Mouse (Mus musculus): ENCODE data around the gene Copg1. TPM values are rescaled to one million over a fixed set of nuclear protein-coding genes. Genes with fewer than 3 reads are reported as not detected.

Gene Copg1
- total and polyA plus RNA-seq, 2 experiments from 2014 or later, result 180 to 186 TPM

DNA sequence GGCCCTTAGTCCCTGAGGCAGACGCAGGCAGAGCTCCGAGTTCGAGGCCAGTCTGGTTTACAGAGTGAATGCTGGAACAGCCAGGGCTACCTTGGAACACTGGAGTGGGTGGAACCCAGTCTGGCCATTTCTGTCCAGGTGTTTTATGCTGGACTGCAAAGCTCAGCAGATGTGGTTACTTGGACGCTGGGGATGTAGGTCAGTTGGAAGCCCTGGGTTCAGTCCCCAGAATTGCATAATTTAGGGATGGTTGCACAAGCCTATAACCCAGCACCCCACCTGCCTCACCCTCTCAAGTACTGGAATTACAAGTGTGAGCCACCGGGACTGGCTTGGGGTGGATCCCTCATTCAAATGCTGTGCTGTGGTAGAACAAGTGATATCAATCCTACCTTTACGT is 21.4 kb upstream of the Copg1 start:
- Histone ChIP-seq H3K4me2 (ENCODE audit: low read depth) (no peak overlapping the region), H3K27me3 (ENCODE audit: insufficient read depth, low read length) (no peaks in the 10 kb centered on the region), H3K36me3 (ENCODE audit: insufficient read depth) (no peaks in the 10 kb centered on the region), H3K27ac (ENCODE audit: low read depth, low read length) (no peak overlapping the region), H3K4me1 (ENCODE audit: insufficient read depth) (no peaks in the 10 kb centered on the region), H3K9me3 (ENCODE audit: low read length) (no peaks in the 10 kb centered on the region), H3K4me3 (ENCODE audit: low read depth, low read length) (no peak overlapping the region), H3K9ac (no peak overlapping the region)
- WGBS, result 88% methylated on average over 6 of the region's 6 CpGs
- DNase-seq (no peak), ATAC-seq (no peak)
- TF ChIP-seq CTCF (IDR thresholded peaks at IDR 0.05; ENCODE audit: low read depth), result no peak

DNA sequence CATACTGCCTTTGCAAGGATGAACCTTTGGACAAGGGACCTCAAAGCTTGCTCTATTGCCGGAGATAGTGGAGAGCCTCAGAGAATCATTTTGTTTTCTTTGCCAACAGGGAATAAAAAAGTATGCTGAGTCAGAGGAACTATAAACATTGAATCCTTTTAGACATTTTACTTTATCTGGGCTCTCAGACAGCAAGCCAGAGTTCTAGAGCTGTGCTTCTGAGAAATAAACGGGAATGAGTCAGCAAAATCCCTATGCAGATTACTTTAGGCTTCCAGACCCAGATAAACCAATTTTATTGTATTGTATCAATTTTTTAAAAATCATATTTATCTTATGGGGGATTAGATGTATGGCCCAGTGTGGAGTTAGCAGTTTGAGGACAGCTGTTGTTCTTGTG is 20.4 kb upstream of the Copg1 start:
- no peak overlapping the region for H3K4me3 ChIP-seq (ENCODE audit: low read depth, low read length)
- no peak overlapping the region for H3K9ac ChIP-seq
- ATAC-seq (no peak), DNase-seq (no peak)
- H3K9me3 ChIP-seq (ENCODE audit: low read length), result no peaks in the 10 kb centered on the region
- no peak overlapping the region for H3K4me2 ChIP-seq (ENCODE audit: low read depth)
- H3K36me3 ChIP-seq (ENCODE audit: insufficient read depth), result no peaks in the 10 kb centered on the region
- WGBS, result 76% methylated on average over 2 of the region's 2 CpGs
- no peaks in the 10 kb centered on the region for H3K27me3 ChIP-seq (ENCODE audit: insufficient read depth, low read length)
- TF ChIP-seq CTCF (IDR thresholded peaks at IDR 0.05; ENCODE audit: low read depth), result no peak
- no peak overlapping the region for H3K27ac ChIP-seq (ENCODE audit: low read depth, low read length)
- no peaks in the 10 kb centered on the region for H3K4me1 ChIP-seq (ENCODE audit: insufficient read depth)

GRCm38 (mm10) chr6:87868871-87869506 is 18.6 kb upstream of the Copg1 start:
- no peak for TF ChIP-seq CTCF (IDR thresholded peaks at IDR 0.05; ENCODE audit: low read depth)
- no peak for ATAC-seq
- no peak for DNase-seq

GRCm38 (mm10) chr6:87870440-87870839 is 17.2 kb upstream of the Copg1 start:
- no peak for TF ChIP-seq CTCF (IDR thresholded peaks at IDR 0.05; ENCODE audit: low read depth)
- no peaks in the 10 kb centered on the region for H3K27me3 ChIP-seq (ENCODE audit: insufficient read depth, low read length)
- no peaks in the 10 kb centered on the region for H3K36me3 ChIP-seq (ENCODE audit: insufficient read depth)
- H3K4me2 ChIP-seq (ENCODE audit: low read depth), result no peak overlapping the region
- no peaks in the 10 kb centered on the region for H3K9me3 ChIP-seq (ENCODE audit: low read length)
- ATAC-seq, result no peak
- H3K4me3 ChIP-seq (ENCODE audit: low read depth, low read length), result no peak overlapping the region
- DNase-seq, result no peak
- no peak overlapping the region for H3K9ac ChIP-seq
- H3K4me1 ChIP-seq (ENCODE audit: insufficient read depth), result no peaks in the 10 kb centered on the region
- WGBS, result 79% methylated on average over 1 of the region's 1 CpGs
- no peak overlapping the region for H3K27ac ChIP-seq (ENCODE audit: low read depth, low read length)

More at GRCm38 (mm10) chr6:87868871-87869506, 18.6 kb upstream of the Copg1 start:
- H3K4me1 ChIP-seq (ENCODE audit: insufficient read depth), result no peaks in the 10 kb centered on the region
- no peaks in the 10 kb centered on the region for H3K27me3 ChIP-seq (ENCODE audit: insufficient read depth, low read length)
- H3K36me3 ChIP-seq (ENCODE audit: insufficient read depth), result no peaks in the 10 kb centered on the region
- H3K9me3 ChIP-seq (ENCODE audit: low read length), result no peaks in the 10 kb centered on the region
- no peak overlapping the region for H3K9ac ChIP-seq
- no peak overlapping the region for H3K4me3 ChIP-seq (ENCODE audit: low read depth, low read length)
- WGBS, result 77% methylated on average over 9 of the region's 9 CpGs
- H3K4me2 ChIP-seq (ENCODE audit: low read depth), result no peak overlapping the region
- no peak overlapping the region for H3K27ac ChIP-seq (ENCODE audit: low read depth, low read length)

DNA sequence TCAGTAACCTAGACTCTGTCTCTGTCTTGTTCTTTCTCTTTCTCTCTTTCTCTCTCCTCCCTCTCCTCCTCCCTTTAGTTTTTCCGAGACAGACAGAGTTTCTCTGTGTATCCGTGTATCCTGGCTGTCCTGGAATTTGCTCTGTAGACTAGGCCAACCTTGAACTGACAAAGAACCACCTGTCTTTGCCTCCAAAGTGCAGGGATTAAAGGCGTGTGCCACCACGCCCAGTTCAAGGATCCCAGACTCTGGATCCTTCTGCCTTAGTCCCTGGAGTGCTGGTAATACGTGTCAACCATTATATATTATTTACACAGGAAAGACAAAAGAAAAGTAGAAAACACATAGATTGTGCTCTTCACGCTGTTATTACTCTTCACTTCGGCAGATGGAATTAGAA is 16.4 kb upstream of the Copg1 start:
- 84% methylated on average over 7 of the region's 7 CpGs for WGBS
- no peak for ATAC-seq
- no peak for TF ChIP-seq CTCF (IDR thresholded peaks at IDR 0.05; ENCODE audit: low read depth)
- Histone ChIP-seq H3K4me1 (ENCODE audit: insufficient read depth) (no peaks in the 10 kb centered on the region), H3K4me3 (ENCODE audit: low read depth, low read length) (no peak overlapping the region), H3K9ac (no peak overlapping the region), H3K27me3 (ENCODE audit: insufficient read depth, low read length) (no peaks in the 10 kb centered on the region), H3K27ac (ENCODE audit: low read depth, low read length) (no peak overlapping the region), H3K9me3 (ENCODE audit: low read length) (no peaks in the 10 kb centered on the region), H3K4me2 (ENCODE audit: low read depth) (no peak overlapping the region), H3K36me3 (ENCODE audit: insufficient read depth) (no peaks in the 10 kb centered on the region)
- DNase-seq, result no peak

- Histone ChIP-seq H3K36me3 (ENCODE audit: insufficient read depth) (no peaks in the 10 kb centered on the region), H3K9ac (no peak overlapping the region), H3K4me2 (ENCODE audit: low read depth) (no peak overlapping the region), H3K27me3 (ENCODE audit: insufficient read depth, low read length) (no peaks in the 10 kb centered on the region), H3K27ac (ENCODE audit: low read depth, low read length) (no peak overlapping the region), H3K9me3 (ENCODE audit: low read length) (no peaks in the 10 kb centered on the region), H3K4me3 (ENCODE audit: low read depth, low read length) (no peak overlapping the region), H3K4me1 (ENCODE audit: insufficient read depth) (no peaks in the 10 kb centered on the region)
- ATAC-seq (no peak), DNase-seq (no peak)
- WGBS, result 54% methylated on average over 1 of the region's 1 CpGs
- no peak for TF ChIP-seq CTCF (IDR thresholded peaks at IDR 0.05; ENCODE audit: low read depth)
Observed at GRCm38 (mm10) chr6:87873104-87873503, 14.5 kb upstream of the Copg1 start.

DNA sequence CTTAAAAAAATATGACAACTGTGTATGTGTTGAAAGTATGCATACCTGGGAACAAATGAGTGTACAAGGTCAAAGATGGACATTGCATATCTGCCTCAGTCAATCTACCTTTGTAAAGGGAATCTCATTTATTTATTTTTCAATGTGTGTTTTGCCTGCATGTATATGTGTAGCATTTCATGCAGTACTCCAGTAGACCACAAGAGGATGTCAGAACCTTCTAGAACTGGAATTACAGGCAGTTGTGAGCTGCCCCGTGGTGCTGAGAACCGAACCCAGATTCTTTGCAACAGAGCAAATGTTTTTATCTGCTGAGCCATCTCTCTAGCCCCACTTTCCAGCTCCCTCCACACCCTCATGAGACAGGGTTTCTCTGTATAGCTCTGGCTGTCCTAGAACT is 13.7 kb upstream of the Copg1 start:
- Histone ChIP-seq H3K27ac (ENCODE audit: low read depth, low read length) (no peak overlapping the region), H3K36me3 (ENCODE audit: insufficient read depth) (no peaks in the 10 kb centered on the region), H3K9me3 (ENCODE audit: low read length) (no peaks in the 10 kb centered on the region), H3K4me3 (ENCODE audit: low read depth, low read length) (no peak overlapping the region), H3K4me1 (ENCODE audit: insufficient read depth) (no peaks in the 10 kb centered on the region), H3K27me3 (ENCODE audit: insufficient read depth, low read length) (no peaks in the 10 kb centered on the region), H3K4me2 (ENCODE audit: low read depth) (no peak overlapping the region), H3K9ac (no peak overlapping the region)
- WGBS, result 79% methylated on average over 2 of the region's 2 CpGs
- no peak for DNase-seq
- 0 out of 2 replicates have a peak, but pooled peaks have one; percentile 6 for TF ChIP-seq CTCF (IDR thresholded peaks at IDR 0.05; ENCODE audit: low read depth)
- ATAC-seq, result no peak
